Mouse (Mus musculus) layer of hippocampus, adult 11-12 months (tissue): ENCODE results near the gene Ptpa.
"Not testable (repeated sequence)": the region's sequence is repeated elsewhere in the genome, so short reads cannot be mapped to it uniquely, and the experiment has no call there.

Experiments used
- DNase-seq: peaks from one replicate; pipeline ENCODE4 v3.0.0; 2022; ENCODE audit warnings: low spot score

The Ptpa gene

DNA sequence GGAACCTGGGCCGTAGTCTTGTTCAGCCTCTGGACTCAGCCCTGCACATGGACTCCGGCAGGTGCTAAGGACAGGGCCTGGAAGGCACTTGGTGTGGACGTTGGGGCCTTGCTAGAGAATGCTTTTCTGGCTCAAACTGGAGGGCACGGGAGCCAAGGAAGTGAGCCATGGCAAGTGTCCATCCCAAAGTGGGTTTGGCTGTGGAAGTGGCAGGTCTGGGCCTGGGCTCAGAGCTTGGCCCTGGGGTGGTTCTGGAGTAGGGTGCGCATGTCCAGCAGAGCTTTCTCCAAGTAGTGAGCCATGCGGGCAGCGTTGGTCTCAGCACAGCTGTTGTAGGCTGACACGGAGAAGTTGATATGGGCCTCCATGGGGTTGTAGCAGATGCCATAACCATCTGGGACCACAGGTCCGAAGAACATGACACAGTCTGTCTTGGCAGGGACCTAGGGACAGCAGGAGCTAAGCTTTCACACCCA, 13.4 kb upstream of the Ptpa start:
- DNase-seq = no peak

GRCm38 (mm10) chr2:30402843-30403242, 13.0 kb upstream of the Ptpa start:
- no peak for DNase-seq

DNA sequence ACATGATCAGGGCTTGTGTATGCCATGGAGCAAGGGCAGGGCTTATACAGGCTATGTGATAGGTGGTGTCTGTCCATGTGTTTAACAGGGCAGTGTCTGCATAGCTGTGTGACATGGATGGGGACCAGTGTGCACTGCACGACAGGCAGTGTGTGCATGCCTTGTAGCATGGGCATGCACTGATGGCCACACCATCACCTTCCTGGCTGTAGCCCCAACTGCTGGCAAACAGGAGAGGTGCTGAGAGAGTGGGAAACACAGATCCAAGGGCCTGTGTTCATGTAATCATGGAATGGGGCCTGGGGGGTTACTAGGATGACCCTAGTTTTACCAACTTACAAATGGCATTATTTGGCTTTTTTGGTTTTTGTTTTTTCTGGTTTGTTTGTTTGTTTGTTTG, 12.0 kb upstream of the Ptpa start:
- DNase-seq = no peak

DNA sequence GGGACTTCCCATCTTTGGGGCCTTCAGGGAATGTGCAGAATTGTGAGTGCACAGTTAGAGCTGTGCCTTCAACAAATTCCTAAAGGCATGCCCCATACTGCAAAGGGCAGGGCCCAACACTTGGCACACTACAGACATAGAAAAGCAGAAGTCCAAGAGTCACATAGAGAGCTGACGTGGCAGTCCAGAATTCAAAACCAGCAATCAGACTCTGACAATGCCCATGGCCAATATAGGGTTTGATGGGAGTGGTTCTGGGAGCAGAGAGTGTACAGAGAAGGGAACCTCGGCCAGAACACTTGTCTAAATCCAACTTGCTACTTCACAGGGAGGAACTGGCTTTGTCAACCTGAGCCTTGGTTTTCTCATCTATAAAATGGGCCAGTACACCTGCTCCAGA, 8.6 kb upstream of the Ptpa start:
- DNase-seq = no peak

DNA sequence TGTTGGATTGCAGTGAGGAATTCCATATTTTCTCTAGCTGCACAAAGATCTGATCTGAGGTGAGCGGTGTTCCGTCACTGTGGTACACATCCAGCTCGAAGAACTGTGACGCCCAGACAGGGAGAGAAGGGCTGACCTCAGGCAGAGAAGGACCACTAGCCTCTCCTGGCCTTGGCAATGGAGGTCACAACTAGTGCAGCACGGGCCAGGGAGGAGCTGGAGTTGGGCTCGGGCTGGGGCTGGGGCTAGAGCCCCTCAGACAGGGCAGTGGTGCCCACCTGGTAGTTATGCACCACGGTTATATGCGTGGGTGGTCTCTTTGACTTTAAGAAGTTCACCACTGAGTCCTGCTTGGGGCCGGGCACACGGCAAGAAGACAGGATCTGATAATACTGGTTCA, 8.1 kb upstream of the Ptpa start:
- DNase-seq = no peak

DNA sequence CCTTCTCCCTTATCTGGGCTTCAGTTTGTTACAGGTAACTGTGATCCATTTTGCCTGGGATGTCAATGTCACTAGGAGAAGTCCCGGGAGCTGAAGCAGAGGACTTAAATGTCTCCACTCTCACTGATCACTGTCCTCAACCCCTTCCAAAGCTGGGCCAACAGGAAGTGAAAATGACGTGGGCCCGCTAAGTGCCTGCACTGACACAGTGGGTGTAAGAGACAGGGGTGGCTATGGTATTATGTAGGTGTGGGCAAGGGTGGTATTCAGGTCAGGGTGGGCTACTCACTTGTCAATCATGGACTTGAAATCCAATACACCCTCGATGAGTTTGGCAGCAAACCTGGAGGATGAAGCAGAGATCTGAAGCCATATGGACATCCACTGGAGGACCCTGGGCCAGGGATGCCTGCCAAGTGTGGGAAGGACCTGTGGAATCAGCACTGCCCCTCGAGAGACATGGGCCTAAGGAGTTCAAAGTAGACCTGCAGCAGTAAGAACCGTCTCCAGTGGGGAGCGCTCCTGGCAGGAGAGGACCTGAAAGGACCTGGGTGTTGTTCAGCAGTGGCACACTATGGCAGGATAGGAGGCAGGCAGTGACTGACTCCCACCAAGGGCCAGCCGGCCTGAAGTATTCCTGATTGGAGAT, 7.3 kb upstream of the Ptpa start:
- no peak for DNase-seq

- DNase-seq = no peak
These were observed 6.2 kb upstream of the Ptpa start for GRCm38 (mm10) chr2:30409454-30410176.

GRCm38 (mm10) chr2:30413038-30413973, 2.5 kb upstream of the Ptpa start:
- DNase-seq = no peak

DNA sequence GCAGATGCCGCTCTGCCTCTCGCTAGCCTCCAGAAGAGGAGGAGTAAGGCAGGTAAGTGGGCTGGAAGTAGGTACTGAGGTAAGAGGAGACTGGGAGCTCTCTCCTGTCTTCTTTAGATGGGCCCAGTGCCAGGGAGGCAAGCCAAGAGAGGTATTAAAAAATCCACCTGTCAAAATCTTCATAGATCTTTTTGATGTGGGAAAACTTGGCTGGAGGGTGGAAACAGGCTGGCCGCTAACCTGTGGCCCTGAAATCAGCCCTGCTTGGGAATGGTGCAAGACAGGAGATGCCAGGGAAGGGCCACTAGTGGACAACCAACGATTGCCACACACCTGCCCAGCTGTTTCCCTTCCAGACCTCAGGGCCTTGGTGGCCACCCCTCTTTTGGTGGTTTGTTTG, 1.7 kb upstream of the Ptpa start:
- DNase-seq = no peak

DNA sequence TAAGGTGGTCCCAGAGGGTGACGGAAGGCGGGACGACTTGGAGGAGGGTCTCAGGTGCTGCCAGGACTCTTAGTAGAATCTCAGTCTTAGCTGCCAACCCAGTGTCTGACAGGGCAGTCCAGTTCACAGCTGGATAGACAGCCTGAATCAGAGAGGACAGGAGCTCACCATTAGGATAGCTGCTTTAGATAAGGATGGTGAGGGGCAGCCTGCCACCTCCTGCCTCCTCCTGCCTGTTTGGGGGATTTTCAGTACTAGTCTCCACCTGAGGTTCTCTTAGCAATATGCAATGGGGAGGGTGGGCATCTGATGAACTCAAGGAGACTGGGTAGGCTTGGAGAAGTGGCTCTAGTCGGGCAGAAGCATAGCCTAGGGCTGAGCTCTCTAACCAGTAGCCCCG, 1.2 kb upstream of the Ptpa start:
- DNase-seq = no peak

GRCm38 (mm10) chr2:30415157-30415935, 493 bp upstream of the Ptpa start, which contains the start of gene Crat:
TSS of gene Crat (minus strand) at chr2:30415813.
- DNase-seq = peak; percentile 95

DNA sequence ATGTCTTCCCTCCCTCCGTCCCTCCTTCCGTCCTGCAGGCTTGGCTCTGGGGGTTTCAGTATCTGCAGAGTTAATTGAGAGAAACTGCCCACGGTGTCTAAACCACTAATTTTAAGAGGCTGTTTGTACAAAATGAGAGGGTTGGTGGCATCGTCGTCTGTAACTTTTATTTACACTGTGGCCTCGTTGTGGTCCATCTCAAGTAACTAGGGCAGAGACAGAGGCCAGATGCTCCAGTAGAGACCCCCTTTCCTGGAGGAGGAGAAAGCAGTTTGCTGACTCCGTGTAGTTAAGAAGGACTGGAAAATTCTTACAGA, 768 bp downstream of the Ptpa start:
- DNase-seq = no peak

DNA sequence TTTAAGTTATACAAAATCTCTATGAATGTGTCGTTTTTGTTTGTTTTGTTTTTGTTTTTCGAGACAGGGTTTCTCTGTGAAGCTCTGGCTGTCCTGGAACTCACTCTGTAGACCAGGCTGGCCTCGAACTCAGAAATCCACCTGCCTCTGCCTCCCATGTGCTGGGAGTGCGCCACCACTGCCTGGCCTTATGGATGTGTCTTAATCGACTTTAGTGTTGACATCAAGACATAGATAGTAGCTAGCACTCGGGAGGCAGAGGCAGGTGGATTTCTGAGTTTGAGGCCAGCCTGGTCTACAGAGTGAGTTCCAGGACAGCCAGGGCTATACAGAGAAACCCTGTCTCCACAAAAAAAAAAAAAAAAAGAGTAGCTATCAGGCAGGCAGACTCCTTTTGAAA, 1.3 kb downstream of the Ptpa start:
- DNase-seq = not testable (repeated sequence)

DNA sequence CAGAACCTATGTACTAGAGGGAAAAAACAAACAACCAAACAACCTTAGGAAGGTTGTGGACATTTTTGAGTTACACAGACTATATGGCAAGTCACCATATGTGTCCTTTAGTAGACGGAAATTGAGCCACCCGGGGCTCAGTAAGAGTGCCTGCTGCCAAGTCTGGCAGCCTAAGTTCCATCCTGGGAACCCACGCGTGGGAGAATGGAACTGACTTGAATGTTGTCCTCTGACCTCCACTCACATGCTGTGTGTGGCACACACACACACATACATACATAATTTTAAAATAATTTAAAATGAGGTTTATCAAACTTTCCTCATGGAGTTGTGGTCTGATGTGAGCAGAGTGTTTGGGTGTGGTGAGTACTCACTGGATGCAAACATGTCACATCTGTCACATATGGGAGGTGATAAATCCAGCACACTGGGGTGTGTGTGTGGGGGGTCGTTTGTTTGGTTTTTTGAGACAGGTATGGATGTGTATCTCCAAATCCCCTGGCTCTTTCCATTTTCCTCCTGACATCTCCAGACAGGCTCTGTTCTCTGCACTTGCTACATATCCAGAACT, 1.8 kb downstream of the Ptpa start:
- no peak for DNase-seq

- DNase-seq = no peak
These were observed 2.4 kb downstream of the Ptpa start for GRCm38 (mm10) chr2:30418259-30418658.

DNA sequence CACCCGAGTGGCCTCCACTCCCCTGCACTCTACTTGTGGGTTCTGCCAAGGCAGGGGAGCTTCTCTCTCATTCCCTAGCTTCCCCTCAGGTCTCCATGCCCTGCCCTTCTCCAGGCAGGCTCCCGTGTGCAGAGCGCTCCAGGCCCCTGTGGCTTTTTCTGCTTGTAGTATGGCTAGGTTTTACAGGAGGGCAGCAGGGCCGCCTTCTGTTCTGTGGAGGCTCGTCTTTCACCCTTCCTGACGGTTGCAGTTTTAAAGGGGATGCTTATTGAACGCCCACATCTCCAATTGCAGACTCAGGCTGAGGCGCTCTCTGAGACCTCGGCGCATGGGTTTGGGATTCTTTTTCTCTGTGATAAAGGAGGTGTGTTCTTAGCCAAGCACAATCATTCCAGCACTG, 3.3 kb downstream of the Ptpa start:
- DNase-seq = no peak

DNA sequence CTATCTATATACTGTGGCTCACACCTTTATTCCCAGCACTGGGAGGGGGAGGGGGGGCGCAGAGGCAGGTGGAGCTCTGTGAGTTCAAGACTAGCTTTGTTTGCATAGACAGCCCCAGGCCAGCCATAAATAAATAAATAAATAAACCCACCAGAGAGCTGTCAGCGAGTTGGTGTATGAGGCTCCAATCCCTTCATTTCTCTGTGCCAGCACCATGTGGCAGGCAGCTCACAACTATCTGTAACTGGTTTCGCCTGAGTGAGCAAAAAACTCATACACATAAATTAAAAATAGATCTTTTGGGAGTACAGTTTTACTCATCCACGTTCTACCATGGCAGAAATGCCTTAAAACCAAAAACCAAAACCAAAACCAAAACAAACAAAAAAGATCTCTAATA, 5.6 kb downstream of the Ptpa start:
- no peak for DNase-seq

- DNase-seq = no peak
These were observed 13.3 kb downstream of the Ptpa start for GRCm38 (mm10) chr2:30429156-30429555.

DNA sequence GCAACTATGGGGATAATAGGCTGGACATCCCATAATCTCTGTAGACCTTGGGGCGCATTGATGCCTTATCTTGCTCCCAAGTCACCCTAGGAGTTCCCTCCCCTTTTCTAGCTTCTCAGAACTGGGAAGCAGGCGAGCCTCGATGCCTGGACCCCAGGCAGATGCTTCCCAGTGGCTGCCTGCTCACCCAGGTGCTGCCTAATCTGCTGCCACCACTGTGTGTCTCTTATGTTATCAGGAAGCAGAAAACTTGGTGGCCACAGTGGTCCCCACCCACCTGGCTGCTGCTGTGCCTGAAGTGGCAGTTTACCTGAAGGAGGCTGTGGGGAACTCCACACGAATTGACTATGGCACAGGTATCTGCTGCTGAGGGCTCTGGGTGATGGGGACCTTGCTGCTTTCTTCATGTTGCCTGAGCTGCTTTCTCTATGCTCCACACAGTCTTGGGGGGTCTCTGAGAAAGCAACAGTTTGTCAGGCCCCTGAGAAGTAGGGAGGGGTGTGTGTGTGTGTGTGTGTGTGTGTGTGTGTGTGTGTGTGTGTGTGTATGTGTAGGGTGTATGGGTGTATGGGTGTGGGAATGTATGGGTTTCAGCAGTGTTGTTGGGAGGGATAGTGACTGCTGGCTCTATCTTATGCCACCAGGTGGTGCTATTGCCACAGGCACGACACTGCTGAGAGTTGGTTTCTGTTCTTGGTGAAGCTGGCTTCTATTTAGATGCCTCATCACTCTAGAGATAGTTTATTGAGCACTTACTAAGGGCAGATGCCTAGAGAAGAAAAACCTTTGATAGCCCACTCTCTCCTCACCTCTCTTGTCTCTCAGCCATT, 19.7 kb downstream of the Ptpa start:
- DNase-seq = peak; percentile 76

- DNase-seq = no peak
These were observed 20.3 kb downstream of the Ptpa start for GRCm38 (mm10) chr2:30436156-30436545.

DNA sequence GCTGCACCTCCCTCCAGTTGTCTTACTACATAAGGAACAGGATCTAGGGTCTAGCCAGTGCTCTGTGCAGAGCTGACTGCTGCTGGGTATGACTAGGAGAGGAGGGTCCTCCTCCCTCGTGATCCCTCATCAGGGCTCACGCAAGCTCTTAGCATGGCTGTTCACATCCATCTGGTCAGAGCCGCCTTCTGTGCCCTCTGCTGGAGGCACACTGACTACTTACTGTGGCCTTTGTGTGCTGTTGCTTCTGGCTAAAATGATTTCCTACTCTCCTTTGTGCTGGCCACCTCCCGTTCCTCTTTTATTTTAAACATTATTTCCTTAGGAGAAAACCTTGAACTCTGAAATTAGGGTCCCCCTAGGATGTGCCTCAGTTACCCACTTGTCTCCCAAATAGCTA, 21.0 kb downstream of the Ptpa start:
- no peak for DNase-seq
